Mouse (Mus musculus): Measurements from ENCODE around the gene Gm49403.

Gm49403 gene

GRCm38 (mm10) chr19:8870838-8871237 is 12.9 kb upstream of the Gm49403 start:
- in situ Hi-C loops (cut with MboI, MseI): loop anchor here (5.0 to 25.0 kb wide), 3 partner anchors 34 to 591 kb away; partner anchors contain the start of genes Bscl2 and Gng3

- in situ Hi-C loops (cut with MboI, MseI): loop anchor here (5.0 to 25.0 kb wide), 3 partner anchors 34 to 591 kb away; partner anchors contain the start of genes Bscl2 and Gng3
Measured at GRCm38 (mm10) chr19:8871267-8872186, 12.2 kb upstream of the Gm49403 start, which contains the start of gene Ubxn1. TSS of gene Ubxn1 (plus strand) at chr19:8871496.

- in situ Hi-C loops (cut with MboI, MseI): loop anchor here (5.0 to 25.0 kb wide), 3 partner anchors 35 to 590 kb away; partner anchors contain the start of genes Bscl2 and Gng3
Measured at GRCm38 (mm10) chr19:8872266-8872840, 11.4 kb upstream of the Gm49403 start.

GRCm38 (mm10) chr19:8875031-8875430 is 8.7 kb upstream of the Gm49403 start:
- in situ Hi-C loops (cut with MboI, MseI): no loop called here

- in situ Hi-C loops (cut with MboI, MseI): no loop called here
Measured at GRCm38 (mm10) chr19:8880311-8881033, 3.3 kb upstream of the Gm49403 start, which contains the start of gene Uqcc3. TSS of gene Uqcc3 (minus strand) at chr19:8880923.

- in situ Hi-C loops (cut with MboI, MseI): no loop called here
Measured at GRCm38 (mm10) chr19:8881034-8881392, 2.7 kb upstream of the Gm49403 start.

- in situ Hi-C loops (cut with MboI, MseI): no loop called here
Measured at GRCm38 (mm10) chr19:8886916-8887584, 3.3 kb downstream of the Gm49403 start.

- in situ Hi-C loops (cut with MboI, MseI): no loop called here
Measured at GRCm38 (mm10) chr19:8887585-8888463, 4.1 kb downstream of the Gm49403 start.

GRCm38 (mm10) chr19:8888511-8889385 is 5.0 kb downstream of the Gm49403 start, which contains the start of the genes 1810009A15Rik and Gm49416:
TSS of gene 1810009A15Rik (plus strand) at chr19:8888853.
TSS of gene Gm49416 (plus strand) at chr19:8888926.
- in situ Hi-C loops (cut with MboI, MseI): no loop called here

- in situ Hi-C loops (cut with MboI, MseI): loop anchor here (5.0 kb wide), 1 partner anchor 54 kb away; no protein-coding TSS in a partner anchor
Measured at GRCm38 (mm10) chr19:8892829-8893766, 9.4 kb downstream of the Gm49403 start, which contains the start of gene Ints5. TSS of gene Ints5 (plus strand) at chr19:8893005.

GRCm38 (mm10) chr19:8895397-8895960 is 11.7 kb downstream of the Gm49403 start:
- in situ Hi-C loops (cut with MboI, MseI): loop anchor here (5.0 kb wide), 2 partner anchors 78 to 168 kb away; partner anchors contain the start of gene Ttc9c

- in situ Hi-C loops (cut with MboI, MseI): loop anchor here (5.0 kb wide), 2 partner anchors 79 to 169 kb away; partner anchors contain the start of gene Ttc9c
Measured at GRCm38 (mm10) chr19:8896231-8896630, 12.5 kb downstream of the Gm49403 start.

- in situ Hi-C loops (cut with MboI, MseI): loop anchor here (5.0 kb wide), 2 partner anchors 80 to 170 kb away; partner anchors contain the start of gene Ttc9c
Measured at GRCm38 (mm10) chr19:8897211-8897864, 13.6 kb downstream of the Gm49403 start.

GRCm38 (mm10) chr19:8897865-8898495 is 14.2 kb downstream of the Gm49403 start, which contains the start of gene Ganab:
TSS of gene Ganab (plus strand) at chr19:8898071.
- in situ Hi-C loops (cut with MboI, MseI): loop anchor here (5.0 kb wide), 2 partner anchors 81 to 171 kb away; partner anchors contain the start of gene Ttc9c

GRCm38 (mm10) chr19:8898576-8898975 is 14.8 kb downstream of the Gm49403 start:
- in situ Hi-C loops (cut with MboI, MseI): loop anchor here (5.0 kb wide), 2 partner anchors 81 to 171 kb away; partner anchors contain the start of gene Ttc9c

- in situ Hi-C loops (cut with MboI, MseI): loop anchor here (5.0 kb wide), 2 partner anchors 82 to 172 kb away; partner anchors contain the start of gene Ttc9c
Measured at GRCm38 (mm10) chr19:8899079-8899478, 15.3 kb downstream of the Gm49403 start.
